Mouse (Mus musculus) right cerebral cortex, postnatal 4 days (tissue): ENCODE data around the gene Abhd2.

ENCODE experiments used
- DNase-seq: peaks from one replicate; pipeline ENCODE4 v3.0.0-alpha.2; 2022

Abhd2 gene

DNA sequence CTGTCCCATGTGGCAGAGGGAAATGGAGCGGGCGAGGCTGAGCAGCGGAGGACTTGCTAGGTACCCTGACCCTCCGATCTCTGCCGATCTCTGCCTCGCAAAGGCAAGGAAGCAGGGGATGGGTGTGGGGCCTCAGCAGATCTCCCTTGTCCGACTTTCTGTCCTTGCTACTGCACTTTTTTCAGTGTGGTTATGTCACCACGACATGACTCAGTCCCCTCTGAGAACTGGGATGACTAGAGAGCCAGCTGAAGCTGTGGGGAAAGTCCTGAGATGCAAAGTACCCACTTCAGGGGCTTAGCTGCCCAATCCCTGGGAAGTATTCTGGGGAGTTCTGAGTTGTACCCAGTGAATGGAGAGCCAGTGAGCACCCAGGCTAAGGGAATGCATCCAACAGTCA lies 114.1 kb downstream of the Abhd2 start:
- no peak for DNase-seq

DNA sequence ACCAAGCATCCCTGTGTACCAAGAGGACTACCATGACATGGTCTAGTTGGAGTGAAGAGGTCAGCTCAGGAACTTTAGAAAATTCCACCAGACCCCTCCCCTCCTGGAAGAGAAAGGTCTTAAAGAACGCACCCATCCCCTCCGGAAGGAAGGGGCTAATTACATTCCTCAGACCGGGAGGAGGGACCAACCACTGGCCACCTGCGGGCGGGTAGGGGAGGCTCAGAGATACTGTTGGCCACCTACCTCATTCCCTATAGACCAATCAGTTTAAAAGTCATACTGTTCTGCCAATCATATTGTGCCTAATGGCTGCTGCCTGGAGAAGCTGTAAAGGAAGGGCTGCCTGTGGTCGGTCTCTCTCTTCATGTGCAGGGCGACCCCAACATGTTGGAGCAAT lies 115.0 kb downstream of the Abhd2 start:
- DNase-seq: no peak

DNA sequence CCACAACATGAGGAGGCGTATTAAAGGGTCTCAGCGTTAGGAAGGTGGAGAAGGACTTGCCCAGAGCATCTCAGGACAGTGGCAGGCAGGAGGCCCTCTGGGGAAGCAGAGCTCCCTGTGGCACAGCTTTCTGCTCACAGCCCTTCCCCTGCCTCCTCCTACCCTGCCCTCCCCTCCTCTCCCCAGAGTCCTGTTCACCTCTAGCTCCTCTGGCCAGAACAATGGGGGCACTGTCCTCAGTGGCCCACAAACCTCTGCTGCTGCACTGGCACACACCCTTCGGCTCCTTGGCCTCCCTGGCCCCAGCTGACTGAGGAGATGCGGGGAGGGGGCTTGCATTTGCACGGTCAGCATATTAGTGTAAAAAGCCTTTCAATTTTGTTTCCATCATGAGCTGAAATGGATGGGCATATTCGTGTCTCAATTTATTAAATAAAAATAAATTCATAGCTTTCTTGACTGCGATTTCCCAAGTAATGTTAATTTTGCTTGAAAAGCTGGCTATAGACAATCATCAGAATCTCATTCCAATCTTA lies 115.7 kb downstream of the Abhd2 start:
- DNase-seq: no peak

DNA sequence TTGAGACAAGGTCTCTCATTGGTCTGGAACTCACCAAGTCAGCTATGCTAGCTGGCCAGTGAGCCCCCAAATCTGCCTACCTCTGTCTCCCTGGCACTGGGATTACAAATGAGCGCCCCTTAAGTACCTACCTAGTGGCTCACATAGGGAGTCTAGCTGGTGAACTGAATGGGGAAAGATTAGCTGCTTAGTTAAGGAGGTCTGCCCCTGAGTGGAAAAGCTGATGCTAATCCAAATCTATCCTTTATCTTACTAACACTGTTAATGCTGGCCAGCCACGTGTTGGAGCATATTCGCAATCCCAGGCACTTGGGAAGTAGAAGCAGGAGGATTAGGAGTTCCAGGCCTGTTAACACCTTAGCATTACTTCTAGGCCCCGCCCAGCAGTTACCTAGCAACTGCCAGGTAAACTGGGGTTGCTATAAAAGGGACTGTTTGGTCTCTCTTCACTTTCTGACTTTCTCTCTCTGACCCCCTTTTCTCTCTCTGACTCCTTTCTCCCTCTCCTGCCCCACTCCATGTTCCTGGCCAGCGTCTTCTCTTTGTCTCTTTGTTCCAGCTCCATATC lies 117.2 kb downstream of the Abhd2 start:
- no peak for DNase-seq

DNA sequence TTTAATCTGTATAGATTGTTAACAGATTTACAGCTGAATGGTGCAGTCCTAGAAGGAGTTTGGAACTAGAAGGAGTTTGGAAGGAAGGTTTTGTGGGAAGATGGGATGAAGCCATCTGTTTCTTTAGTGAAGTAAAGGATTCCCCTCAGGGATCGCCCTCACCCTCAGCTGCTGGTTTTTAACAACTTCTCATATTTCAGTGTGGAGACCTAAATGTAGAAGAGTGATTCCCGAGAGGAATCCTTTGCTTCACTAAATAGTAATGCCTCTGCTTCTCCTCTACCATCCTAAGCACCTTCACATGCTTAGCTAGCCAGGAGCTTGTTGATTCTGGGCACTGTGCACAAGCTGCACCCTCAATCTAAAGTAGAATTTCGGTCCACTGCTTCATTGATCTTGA lies 118.5 kb downstream of the Abhd2 start:
- DNase-seq: no peak

DNA sequence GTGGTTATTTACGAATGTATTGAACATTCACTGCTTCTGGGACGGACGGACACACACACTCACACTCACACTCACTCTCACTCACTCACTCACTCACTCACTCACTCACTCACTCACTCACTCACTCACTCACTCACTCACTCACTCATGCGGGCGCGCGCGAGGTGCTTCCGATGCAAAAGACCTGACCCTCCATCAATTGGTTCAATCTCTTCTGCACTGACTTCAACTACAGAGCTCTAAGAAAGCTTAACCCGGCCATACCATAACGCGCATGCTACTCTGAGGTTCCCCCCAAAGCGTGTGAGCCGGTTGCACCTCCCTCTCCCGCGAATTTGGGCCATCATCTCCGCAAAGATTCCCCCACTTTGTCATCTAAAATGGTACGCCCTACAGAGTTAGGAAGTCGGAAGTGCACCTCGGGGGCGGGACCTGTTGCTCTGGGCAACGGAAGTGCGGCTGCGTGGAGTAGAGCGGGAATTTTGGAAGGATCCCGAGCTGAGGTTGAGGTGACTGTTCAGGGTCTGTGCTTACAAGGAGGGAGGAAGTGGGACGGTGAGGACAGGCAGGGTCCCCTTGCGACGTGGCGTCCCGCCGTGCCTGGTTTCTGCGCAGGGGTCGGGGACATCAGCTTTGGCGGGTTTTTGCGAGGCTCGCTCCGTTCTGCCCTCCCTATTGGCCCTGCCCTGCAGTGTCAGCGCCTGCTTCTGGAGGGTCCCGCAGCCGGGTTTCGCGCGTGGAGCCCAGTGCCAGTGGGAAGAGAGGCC lies 119.1 kb downstream of the Abhd2 start, which contains the start of gene Fanci:
Gene Fanci, plus strand, starts transcription at position 47 of the 767 bp plus-strand sequence.
- DNase-seq: peak; percentile 99

DNA sequence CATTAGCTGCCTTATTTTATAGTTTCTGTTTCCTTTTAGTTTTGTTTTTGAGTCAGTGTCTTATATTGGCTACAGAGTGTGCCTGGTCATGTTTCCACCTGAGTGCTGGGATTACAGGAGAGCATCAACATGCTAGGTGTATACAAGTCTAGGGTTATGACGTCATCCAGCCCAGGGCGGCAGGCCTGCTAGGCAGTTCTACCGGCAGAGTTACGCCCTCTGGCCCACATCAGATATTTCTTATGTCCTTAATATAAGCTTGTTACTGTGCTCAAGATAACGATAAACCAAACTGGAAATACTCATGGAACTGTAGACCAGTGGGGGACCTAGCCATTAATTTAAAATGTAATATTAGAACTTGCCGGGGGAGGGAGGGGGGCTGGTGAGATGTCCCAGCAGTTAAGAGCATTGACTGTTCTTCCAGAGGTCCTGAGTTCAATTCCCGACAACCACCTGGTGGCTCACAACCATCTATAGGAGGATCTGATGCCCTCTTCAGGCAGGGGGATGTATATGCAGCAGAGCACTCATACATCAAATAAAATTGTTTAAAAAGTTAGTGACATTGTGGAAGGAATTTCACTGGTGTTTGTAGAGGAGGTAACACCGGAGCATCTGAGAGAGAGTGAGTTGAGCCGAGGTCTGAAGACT lies 120.0 kb downstream of the Abhd2 start:
- no peak for DNase-seq

DNA sequence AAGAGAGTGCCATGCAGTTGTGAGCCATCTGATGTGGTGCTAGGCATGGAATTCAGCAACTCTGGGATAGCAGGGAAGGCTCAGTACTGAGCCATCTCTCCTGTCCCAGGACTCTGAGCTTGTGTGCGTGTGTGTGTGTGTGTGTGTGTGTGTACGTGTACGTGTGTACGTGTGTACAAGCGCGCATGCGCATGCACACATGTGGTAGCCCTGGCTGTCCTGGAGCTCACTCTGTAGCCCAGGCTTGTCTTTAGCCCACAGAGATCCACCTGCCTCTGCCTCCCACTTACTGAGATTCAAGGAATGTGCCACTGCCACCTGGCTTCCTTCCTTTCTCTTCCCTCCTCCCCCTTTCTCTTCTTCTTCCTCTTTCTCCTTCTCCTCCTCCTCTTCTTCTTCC lies 120.9 kb downstream of the Abhd2 start:
- DNase-seq: no peak

DNA sequence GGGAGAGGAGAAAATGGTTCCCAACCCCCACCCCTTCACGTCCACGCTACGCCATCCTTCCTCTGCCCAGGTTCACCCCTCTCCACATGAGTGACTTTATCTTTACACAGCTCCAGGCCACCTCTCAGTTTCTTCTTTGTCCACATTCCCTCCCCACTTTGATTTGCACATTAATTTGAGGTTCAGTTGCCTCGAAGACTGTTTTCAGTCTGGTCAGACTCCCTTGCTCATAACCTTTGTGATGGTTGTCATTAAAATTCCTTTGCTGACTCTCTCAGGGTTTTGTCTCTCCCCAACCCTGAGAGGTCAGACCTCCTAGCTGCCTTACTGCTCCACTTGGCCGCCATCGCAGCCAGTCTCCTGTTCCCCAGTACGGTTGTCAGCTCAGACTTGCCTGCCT lies 121.7 kb downstream of the Abhd2 start:
- no peak for DNase-seq

DNA sequence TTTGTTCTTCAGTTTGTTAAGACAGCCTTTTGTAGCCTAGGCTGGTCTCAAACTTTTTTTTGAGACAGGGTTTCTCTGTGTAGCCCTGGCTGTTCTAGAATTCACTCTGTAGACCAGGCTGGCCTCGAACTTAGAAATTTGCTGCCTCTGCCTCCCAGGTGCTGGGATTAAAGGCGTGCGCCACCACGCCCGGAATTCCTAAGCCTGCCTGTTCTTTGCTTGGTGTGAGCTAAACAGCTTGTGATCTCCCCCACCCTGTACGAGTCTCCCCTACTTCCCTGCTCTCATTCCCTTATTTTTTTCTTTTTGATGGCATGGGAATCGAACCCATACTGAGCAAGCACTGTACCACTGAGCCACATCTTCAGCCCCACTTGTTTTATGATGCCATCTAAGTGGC lies 122.2 kb downstream of the Abhd2 start:
- DNase-seq: no peak

DNA sequence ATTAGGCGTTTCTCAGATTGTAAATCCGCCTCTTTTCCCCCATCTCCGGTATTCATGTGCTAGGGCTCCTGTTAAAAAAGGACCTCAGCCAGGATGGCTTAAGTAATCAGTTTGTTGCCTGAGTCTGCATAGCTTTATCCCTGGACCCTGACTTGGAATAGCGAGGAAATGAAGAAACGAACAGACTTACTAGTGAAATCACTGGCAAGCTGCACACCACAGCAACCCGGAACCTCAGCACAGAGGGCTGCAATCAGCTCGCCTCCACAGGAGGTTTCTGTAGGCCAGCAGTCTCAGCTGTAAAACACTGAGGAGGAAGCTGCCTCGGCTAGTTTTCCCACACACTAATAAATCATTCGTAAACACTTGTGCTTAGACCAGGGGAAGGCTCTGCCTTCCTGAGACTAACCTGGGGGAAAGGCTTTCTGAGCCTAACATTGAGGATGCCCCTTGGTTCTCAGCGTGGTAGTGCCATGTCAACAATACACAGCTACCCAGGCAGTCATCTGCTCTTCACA lies 124.5 kb downstream of the Abhd2 start:
- DNase-seq: no peak

DNA sequence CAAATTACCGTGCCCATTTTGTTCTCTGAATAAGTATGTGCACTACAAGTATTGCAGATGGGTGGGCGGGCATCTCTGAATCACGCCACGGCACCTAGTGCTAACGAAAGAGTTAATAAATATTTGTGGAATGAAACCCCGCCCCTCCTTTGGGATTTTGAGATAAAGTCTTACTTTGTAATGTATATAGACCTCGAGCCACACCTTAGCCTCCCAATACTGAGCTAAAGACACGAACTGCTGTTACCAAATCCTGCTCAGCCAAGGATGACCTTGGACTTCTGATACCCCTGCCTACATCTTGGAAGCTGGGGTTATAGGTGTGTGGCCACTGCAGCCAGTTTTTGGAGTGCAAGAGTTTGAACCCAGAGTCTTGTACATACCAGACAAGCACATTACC lies 125.4 kb downstream of the Abhd2 start:
- DNase-seq: no peak

DNA sequence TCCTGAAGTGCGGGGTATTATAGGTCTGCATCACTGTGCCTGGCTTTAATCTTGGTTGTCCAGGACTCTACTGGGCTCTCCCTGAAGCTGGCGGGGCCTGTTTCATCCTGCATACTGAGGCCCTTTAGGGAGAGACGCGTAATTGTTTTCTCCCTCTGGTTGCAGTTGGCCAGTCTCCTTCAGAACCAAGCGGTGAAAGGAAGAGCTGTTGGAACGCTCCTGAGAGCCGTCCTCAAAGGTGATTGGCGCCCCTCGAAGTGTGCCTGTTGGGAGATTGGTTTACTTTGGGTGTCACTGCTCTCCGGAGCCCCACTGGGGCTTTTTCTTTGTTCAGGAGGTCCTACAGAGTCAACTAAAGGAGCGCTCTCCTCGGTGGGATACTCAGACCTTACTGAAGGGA lies 126.0 kb downstream of the Abhd2 start:
- DNase-seq: no peak

DNA sequence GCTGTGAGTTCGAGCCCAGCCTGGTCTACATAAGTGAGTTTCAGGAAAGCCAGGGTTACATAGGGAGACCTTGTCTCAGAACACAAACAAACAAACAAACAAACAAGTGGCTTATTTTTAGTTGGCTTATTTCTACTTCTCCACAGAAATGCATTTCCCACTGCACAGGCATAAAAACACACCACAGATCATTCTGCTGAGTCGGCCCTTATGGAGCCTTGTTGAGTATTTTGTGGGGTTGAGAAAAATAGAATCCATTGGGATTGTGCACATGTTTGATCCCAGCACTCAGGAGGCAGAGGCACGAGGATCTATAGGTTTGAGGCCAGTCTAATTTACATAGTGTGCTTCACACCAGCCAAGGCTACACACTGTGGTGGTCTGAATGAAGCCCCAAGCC lies 127.3 kb downstream of the Abhd2 start:
- DNase-seq: no peak

DNA sequence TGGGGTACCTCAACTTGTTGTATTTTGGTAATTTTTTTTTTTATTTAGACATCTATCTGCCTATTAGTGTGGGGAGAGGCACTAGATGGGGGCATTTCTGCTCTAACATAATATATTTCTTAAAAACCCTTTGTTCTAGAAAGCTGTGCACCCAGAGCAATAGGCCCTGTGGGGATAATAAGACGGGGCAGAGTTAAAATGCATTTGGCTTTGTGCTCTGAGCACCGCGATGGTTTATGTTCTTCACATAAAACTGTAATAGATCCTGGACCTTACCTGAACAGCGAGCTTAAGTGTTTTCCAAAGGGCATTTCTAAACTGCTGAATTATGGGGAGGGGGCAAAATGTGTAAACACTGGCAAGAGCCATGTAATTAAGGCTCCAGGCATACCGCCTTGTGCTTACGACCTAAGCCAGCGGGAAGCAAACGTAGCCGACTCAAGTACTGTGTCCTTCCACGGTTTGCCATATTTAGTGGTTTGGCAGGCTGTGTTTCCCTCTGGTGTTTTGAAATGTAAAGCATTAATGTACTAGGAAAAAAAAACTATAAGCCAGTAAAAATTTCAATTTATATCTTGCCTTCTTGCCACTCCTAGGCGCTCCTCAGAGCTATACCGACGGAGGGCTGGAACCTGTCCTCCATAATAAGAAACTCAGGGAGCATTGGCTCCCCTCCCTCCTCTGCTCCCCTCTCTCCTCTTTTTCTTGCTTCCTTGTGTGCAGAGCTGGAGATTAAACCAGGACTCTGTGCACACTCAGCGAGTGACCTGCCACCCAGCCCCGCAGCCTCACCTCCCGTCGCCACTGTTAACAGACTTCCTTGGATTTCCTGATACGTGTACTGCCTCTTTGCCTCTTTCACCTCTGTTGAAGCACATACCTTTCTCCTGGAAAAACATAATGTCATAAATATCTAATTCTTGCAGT lies 141.7 kb downstream of the Abhd2 start:
- DNase-seq: no peak
